Mouse (Mus musculus): ENCODE measurements around the gene Thoc7.
"Not testable (repeated sequence)": the region's sequence is repeated elsewhere in the genome, so short reads cannot be mapped to it uniquely, and the experiment has no call there.

The Thoc7 gene

GRCm38 (mm10) chr14:13961401-13962112 lies at the start of gene Thoc7, which contains the start of gene Atxn7:
Gene Thoc7 (minus strand): TSS chr14:13961852.
Gene Atxn7 (plus strand): TSS chr14:13961440.
- peak; percentile 43 for DNase-seq

DNA sequence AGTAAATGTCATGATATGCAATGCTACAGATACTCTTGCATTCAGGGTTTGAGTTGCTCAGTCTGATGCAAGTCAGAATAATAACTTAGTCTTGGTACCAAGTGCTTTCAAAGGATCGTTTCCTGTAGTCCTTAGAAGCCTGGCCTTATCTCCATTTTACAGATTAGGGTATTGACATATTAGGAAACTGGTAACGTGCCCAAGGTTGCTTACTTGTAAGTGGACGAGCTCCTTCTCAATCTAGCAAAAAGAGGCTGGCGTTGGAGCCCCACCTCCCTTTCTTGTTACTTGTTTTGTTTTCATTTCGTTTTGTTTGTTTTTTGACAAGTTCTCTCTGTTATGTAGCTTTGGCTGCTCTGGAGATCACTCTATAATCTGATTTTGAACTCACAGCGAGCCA lies 48.1 kb upstream of the Thoc7 start:
- DNase-seq, result peak in 1 of 2 experiments; percentile 12

- DNase-seq, result no peak
Observed at GRCm38 (mm10) chr14:14002771-14003170, 41.1 kb upstream of the Thoc7 start.

GRCm38 (mm10) chr14:13995206-13996097 lies 33.8 kb upstream of the Thoc7 start:
- DNase-seq, result no peak

GRCm38 (mm10) chr14:13990741-13991140 lies 29.1 kb upstream of the Thoc7 start:
- no peak for DNase-seq

DNA sequence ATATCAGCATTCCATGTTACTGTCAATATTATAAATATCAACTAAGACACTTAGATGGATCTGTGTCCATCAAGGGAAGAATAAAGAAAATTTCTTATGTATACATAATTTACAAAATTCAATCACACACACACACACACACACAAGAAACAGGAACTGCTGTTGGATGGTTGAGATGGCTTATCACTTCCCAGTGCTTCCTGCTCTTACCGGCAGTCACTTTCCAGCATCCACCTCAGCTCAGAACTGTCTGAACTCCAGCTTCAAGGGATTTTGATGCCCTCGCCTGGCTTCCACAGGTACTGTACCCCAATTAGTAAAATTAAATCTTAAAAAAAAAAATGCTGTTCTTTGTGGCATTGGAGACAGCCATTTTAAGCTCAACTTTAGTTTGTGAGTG lies 26.7 kb upstream of the Thoc7 start:
- DNase-seq, result no peak

DNA sequence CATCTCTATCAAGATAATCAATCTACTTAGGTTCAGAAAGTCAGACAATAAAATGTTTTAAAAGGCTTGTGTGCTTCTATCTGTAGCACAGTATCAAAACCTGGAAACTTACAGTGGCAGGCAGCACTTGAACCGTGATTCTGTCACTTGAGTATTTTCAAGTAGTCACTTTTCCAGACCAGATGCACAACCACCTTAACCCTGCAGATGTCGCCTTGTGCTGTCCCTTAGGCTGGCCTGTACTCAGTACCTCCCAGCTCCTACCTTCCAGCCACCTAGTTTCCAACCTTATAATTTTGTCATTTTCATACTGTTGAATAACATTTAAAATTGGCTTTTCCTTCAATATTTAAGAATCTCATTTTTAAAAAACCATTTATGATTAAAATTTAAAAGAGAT lies 20.5 kb upstream of the Thoc7 start:
- peak; percentile 20 to 41 for DNase-seq

DNA sequence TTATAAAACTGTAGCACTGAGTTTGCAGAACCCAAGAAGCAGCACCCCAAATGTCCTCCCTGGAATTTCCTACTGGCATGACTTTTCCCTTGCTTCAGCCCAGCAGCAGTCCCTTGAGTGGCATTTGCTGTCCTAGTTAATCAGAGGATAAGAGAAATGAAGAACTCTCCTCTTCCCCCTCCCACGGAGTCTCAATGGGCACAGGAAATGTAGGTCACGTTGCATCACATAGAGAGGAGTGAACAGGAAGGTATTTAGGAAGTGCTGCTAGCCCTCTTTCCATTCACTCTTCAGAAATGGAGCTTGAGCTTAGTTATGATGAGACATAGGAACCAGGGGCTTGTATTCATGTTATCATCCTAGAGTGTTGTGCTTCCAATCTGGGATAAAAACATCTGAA lies 19.6 kb upstream of the Thoc7 start:
- DNase-seq, result peak in 1 of 2 experiments; percentile 15

- no peak for DNase-seq
Observed at GRCm38 (mm10) chr14:13977498-13977897, 15.8 kb upstream of the Thoc7 start.

GRCm38 (mm10) chr14:13971644-13972234 lies 10.1 kb upstream of the Thoc7 start:
- DNase-seq, result no peak

DNA sequence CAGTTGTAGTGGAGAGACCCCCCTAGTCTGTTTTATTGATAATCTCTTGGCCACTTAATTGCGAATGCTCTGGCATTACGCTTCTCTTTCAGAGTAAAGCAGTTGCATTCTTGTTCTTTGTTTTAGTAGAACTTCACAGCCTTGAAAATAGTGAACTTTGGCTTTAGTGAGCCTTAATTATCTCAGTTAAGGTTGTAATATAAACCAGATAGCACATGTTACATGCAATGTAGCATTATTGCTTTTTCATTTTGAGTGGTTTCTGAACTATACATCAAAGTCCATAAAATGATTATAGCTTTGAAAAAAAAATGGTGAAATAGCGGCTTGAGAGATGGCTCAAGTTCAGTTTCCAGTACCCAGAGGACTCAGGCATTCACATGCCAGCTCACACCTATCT lies 8.9 kb upstream of the Thoc7 start:
- DNase-seq, result no peak

- DNase-seq, result no peak
Observed at GRCm38 (mm10) chr14:13968476-13968875, 6.8 kb upstream of the Thoc7 start.

DNA sequence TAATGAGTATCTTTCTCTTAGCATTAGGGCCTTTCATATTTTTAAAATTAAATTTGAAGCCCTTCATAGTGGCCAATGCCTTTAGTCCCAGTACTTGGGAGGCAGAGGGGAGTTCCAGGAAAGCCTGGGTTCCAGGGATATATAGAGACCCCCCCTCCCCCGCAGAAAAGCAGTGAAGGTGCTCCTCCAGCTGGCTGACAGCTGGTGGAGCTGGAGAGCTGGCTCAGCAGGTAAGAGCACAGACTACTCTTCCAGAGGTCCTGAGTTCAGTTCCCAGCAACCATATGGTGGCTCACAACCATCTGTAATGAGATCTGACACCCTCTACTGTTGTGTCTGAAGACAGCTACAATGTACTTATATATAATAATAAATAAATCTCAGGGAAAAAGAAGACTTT lies 6.0 kb upstream of the Thoc7 start:
- DNase-seq, result no peak

DNA sequence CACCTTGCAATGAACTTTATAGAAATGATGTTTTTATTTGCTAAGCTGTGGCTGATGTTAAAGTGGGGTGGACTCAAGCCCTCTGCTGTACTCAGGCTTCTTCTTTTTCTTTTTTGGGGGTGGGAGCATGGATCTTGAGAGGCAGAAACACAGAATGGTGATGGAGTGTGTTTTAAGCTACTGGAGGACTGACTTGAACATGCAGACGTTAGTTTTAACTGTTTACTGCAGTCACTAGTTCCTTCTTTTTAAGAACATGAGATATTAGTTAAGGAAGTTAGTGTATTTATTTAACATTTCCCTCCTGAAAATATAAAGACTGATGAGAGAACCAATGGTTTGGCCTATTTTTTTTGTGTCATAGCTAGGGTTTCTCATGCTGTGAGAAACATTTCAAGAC lies 1.9 kb upstream of the Thoc7 start:
- DNase-seq, result no peak

DNA sequence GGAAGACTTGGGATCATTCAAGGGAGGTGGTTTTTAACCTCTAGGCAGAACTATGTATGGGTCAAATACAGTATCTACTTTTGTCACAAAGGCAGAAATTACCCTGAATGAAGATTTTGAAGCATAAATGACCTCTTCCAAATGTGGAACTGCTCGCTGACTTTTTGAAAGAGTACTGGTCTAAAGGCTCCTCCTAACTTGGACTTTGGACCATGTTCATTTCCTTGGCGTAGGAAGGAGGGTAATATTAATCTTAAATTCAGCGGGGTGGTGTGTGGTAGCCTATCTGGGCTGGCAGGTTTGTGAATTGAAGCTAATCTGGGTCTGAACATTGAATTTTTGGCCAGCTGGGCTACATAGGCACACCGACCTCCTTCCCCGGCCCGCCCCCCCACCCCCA lies 824 bp upstream of the Thoc7 start:
- no peak for DNase-seq

DNA sequence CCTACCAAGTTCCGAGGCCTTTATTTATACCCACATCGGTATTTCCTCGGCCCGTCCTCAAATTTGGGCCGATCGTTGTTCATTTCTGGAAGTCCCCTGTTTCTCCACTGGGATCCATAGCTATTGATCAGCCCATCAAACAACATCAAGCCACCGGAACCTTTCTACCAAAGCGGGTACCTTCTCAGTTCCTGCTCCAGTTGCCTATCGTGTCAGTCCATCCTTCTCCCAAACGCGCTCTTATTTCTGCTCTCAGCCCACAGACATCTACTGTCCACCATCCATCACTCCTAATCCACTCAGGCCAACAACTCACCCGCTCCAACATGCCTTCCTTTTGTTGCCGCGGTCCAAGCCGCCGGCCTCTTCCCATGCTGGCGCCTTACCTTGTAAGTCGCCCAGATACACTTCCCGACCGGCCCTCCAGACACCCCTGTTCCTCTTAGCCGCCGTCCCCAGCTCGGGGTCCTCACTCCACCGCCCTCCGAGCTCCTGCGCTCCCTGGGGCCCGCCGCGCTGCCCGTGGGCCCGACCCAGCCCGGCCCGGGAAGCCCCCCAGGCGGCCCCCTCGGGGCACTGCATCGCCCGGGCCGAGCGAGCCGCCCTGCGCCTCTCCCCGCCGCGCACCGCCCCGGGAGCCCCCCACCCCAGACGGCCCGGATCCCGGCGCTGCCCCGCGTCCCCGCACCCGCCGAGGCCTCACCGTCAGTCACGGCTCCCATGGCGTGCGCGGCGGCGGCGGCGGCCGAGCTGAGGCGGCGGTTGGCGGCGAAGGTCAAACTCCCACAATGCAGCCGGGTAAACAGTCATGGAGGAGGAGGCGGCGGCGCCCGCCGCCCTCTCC lies 948 bp downstream of the Thoc7 start:
- peak; percentile 61 to 62 for DNase-seq

- peak; percentile 10 to 24 for DNase-seq
Observed at GRCm38 (mm10) chr14:13960079-13960478, 1.6 kb downstream of the Thoc7 start.

- not testable (repeated sequence) for DNase-seq
Observed at GRCm38 (mm10) chr14:13952151-13952550, 9.5 kb downstream of the Thoc7 start.

DNA sequence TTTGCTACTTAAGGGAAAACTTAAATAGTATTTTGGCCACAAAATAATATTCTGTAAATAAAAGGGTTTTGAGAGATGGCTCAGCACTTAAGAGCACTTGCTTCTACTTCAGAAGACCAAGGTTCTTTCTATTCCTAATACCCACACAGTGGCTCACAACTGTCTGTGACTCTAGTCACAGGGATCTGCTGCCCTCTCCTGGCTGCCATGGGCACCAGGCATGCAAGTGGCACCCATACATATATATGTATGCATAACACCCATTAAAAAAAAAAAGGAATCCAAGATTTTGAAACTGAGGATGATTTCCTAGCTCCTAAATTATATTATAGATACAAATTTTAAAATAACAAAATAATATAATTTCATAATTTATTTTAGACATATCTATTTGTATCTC lies 11.3 kb downstream of the Thoc7 start:
- peak; percentile 9 to 16 for DNase-seq

GRCm38 (mm10) chr14:13948345-13948744 lies 13.3 kb downstream of the Thoc7 start:
- no peak for DNase-seq

GRCm38 (mm10) chr14:13944686-13945085 lies 17.0 kb downstream of the Thoc7 start:
- no peak for DNase-seq

GRCm38 (mm10) chr14:13934052-13934371 lies 27.6 kb downstream of the Thoc7 start:
- DNase-seq, result no peak
